Mouse (Mus musculus) kidney, embryonic 14.5 days (tissue): ENCODE data around the gene Abhd2. TPM values are rescaled to one million over a fixed set of nuclear protein-coding genes. Genes with fewer than 3 reads are reported as not detected.
"Not testable (repeated sequence)": the region's sequence is repeated elsewhere in the genome, so short reads cannot be mapped to it uniquely, and the experiment has no call there.

ENCODE experiments used
- ATAC-seq: fragments of 200-750 bp; cut with Nextera tagmentation; 2 replicates; pipeline ENCODE4 v1.8.0; 2017; ENCODE audit warnings: moderate number of reproducible peaks, mild to moderate bottlenecking, moderate TSS enrichment, moderate library complexity; ENCODE audit not compliant: low FRiP score, low TSS enrichment
- H3K27ac ChIP-seq: fragments of 300-500 bp; sonication (generic); 2 replicates; pipeline ENCODE4 v1.5.1; 2014; ENCODE audit warnings: low read depth, mild to moderate bottlenecking, low read length, moderate library complexity, mixed read lengths
- H3K27me3 ChIP-seq: fragments of 300-500 bp; sonication (generic); 2 replicates; pipeline ENCODE4 v1.6.1; 2014; ENCODE audit warnings: mild to moderate bottlenecking, low read length; ENCODE audit not compliant: control insufficient read depth, insufficient read depth
- H3K36me3 ChIP-seq: fragments of 300-500 bp; sonication (generic); 2 replicates; pipeline ENCODE4 v1.6.1; 2014; ENCODE audit warnings: low read length, mixed read lengths; ENCODE audit not compliant: control insufficient read depth, insufficient read depth
- H3K4me1 ChIP-seq: fragments of 300-500 bp; sonication (generic); 2 replicates; pipeline ENCODE4 v1.6.1; 2014; ENCODE audit warnings: low read length, mixed read lengths; ENCODE audit not compliant: control insufficient read depth, insufficient read depth
- H3K4me2 ChIP-seq: fragments of 300-500 bp; sonication (generic); replicated peaks from 2 replicates; pipeline ENCODE4 v1.6.1; 2014; ENCODE audit warnings: low read depth, mild to moderate bottlenecking, low read length
- H3K4me3 ChIP-seq: fragments of 300-500 bp; sonication (generic); 2 replicates; pipeline ENCODE4 v1.5.1; 2014; ENCODE audit warnings: mild to moderate bottlenecking, low read length
- H3K9ac ChIP-seq: fragments of 300-500 bp; sonication (generic); 2 replicates; pipeline ENCODE4 v1.6.1; 2014; ENCODE audit warnings: low read depth, mild to moderate bottlenecking, low read length, moderate library complexity
- H3K9me3 ChIP-seq: fragments of 300-500 bp; sonication (generic); 2 replicates; pipeline ENCODE4 v1.6.1; 2016; ENCODE audit warnings: low read length; ENCODE audit not compliant: control insufficient read depth
- WGBS: fragments of 180-500 bp; shearing (Covaris S2); extraction: QIAGEN DNeasy Blood & Tissue Kit; methylation state at CpG from one replicate; pipeline ENCODE4 v1.1.7; 2014; 5-methylcytosine and 5-hydroxymethylcytosine counted together
- polyA plus RNA-seq: library from polyadenylated mRNA; unstranded; fragments of >200 nt; fragmentation: Nextera tagmentation; extraction: Ambion mirVana; gene quantifications from 2 replicates; pipeline ENCODE4 v1.2.1, GENCODE M21; 2014

The Abhd2 gene
- polyA plus RNA-seq, 1 experiment from 2014 or later: 12.6 TPM

GRCm38 (mm10) chr7:79283671-79283941 is 10.6 kb downstream of the Abhd2 start:
- H3K4me3 ChIP-seq, H3K36me3 ChIP-seq, ATAC-seq, H3K9me3 ChIP-seq, H3K9ac ChIP-seq, H3K27me3 ChIP-seq, H3K27ac ChIP-seq, H3K4me2 ChIP-seq: not testable (repeated sequence)
- WGBS: 62% methylated on average over 1 of the region's 1 CpGs
- peaks cover 17% of the 10 kb centered on the region for H3K4me1 ChIP-seq

GRCm38 (mm10) chr7:79284160-79284888 is 11.3 kb downstream of the Abhd2 start:
- H3K27me3 ChIP-seq: no peaks in the 10 kb centered on the region
- H3K4me1 ChIP-seq: peaks cover 11% of the 10 kb centered on the region
- no peak overlapping the region for H3K9ac ChIP-seq
- WGBS: 62% methylated on average over 14 of the region's 14 CpGs
- H3K4me3 ChIP-seq: no peak overlapping the region
- no peak overlapping the region for H3K4me2 ChIP-seq
- 0 out of 2 replicates have a peak, but pooled peaks have one; percentile 20 for ATAC-seq
- no peak overlapping the region for H3K27ac ChIP-seq
- H3K9me3 ChIP-seq: no peaks in the 10 kb centered on the region
- no peaks in the 10 kb centered on the region for H3K36me3 ChIP-seq

DNA sequence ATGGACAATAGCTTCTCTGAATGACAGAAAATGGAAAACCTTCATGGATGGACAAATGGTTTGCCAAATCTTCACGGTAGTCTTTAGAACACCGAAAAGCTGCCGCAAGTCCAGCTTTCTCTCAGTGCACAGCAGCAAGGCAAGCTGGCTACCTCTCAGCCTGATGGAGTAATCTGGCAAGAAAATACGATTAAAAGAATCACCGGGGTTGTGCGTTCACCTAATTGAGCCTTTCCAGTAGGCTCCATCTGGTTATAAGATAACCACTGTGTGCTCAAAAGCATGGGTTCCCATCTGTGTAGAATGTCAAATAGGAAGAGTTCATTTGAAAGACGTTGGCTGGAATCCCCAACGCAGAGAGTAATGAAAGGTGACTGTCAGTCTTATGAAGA is 11.9 kb downstream of the Abhd2 start:
- H3K36me3 ChIP-seq: no peaks in the 10 kb centered on the region
- WGBS: 95% methylated on average over 8 of the region's 8 CpGs
- no peaks in the 10 kb centered on the region for H3K27me3 ChIP-seq
- no peak overlapping the region for H3K9ac ChIP-seq
- no peaks in the 10 kb centered on the region for H3K9me3 ChIP-seq
- H3K27ac ChIP-seq: no peak overlapping the region
- H3K4me3 ChIP-seq: no peak overlapping the region
- no peak overlapping the region for H3K4me2 ChIP-seq
- ATAC-seq: no peak
- 0 out of 2 replicates have a peak, but pooled peaks cover 9% of the 10 kb centered on the region for H3K4me1 ChIP-seq

DNA sequence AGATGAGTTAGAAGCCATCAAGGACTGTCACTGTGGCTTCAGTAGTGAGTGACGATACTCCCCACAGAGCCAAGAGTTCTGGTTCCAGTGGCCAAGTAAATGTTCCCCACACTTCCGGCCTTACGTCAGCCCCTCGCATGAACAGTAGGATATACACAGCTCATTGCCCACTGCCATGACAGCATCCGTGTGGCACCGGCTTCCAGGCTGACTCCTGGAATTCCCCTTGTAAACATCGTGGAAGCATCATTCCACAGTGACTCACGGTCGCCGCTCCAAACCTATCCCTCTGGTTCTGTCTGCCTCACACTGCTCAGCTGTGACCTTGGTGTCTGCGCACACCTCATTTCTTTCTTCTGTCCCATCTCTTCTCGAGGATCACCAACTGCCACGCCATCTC is 12.4 kb downstream of the Abhd2 start:
- H3K4me1 ChIP-seq: 0 out of 2 replicates have a peak, but pooled peaks cover 9% of the 10 kb centered on the region
- H3K4me2 ChIP-seq: no peak overlapping the region
- no peak overlapping the region for H3K4me3 ChIP-seq
- no peak overlapping the region for H3K27ac ChIP-seq
- H3K9me3 ChIP-seq: no peaks in the 10 kb centered on the region
- 90% methylated on average over 13 of the region's 13 CpGs for WGBS
- no peaks in the 10 kb centered on the region for H3K36me3 ChIP-seq
- no peaks in the 10 kb centered on the region for H3K27me3 ChIP-seq
- no peak for ATAC-seq
- no peak overlapping the region for H3K9ac ChIP-seq

- H3K4me3 ChIP-seq: no peak overlapping the region
Measured at GRCm38 (mm10) chr7:79287226-79287625, 14.2 kb downstream of the Abhd2 start.

DNA sequence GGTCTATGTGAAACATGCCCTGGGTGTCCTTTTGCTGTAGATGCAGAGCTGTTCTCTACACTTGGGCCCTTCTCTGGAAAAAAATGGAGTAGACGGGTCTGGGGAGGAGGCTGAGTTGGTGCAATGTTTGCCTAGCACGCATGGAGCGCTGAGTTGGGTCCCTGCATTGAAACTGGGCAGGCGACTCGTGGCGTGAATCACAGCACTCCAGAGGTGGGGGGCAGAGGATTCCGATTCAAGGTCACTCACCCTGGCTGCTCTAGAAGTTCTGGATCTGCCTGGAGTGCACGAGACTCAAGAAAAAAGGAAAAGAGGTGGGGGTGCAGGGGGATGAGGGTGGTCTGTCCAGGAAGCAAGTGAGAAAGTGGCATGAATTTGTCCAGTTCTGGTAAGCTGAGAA is 14.9 kb downstream of the Abhd2 start:
- Histone ChIP-seq H3K27me3 (no peaks in the 10 kb centered on the region), H3K27ac (no peak overlapping the region), H3K4me2 (no peak overlapping the region), H3K4me1 (0 out of 2 replicates have a peak, but pooled peaks cover 14% of the 10 kb centered on the region), H3K9me3 (no peaks in the 10 kb centered on the region), H3K9ac (no peak overlapping the region), H3K36me3 (no peaks in the 10 kb centered on the region), H3K4me3 (no peak overlapping the region)
- 86% methylated on average over 8 of the region's 8 CpGs for WGBS
- no peak for ATAC-seq

More at GRCm38 (mm10) chr7:79287226-79287625, 14.2 kb downstream of the Abhd2 start:
- ATAC-seq: no peak
- H3K9ac ChIP-seq: no peak overlapping the region
- 0 out of 2 replicates have a peak, but pooled peaks cover 9% of the 10 kb centered on the region for H3K4me1 ChIP-seq
- H3K4me2 ChIP-seq: no peak overlapping the region
- 92% methylated on average over 6 of the region's 6 CpGs for WGBS
- no peak overlapping the region for H3K27ac ChIP-seq
- H3K36me3 ChIP-seq: no peaks in the 10 kb centered on the region
- no peaks in the 10 kb centered on the region for H3K27me3 ChIP-seq
- no peaks in the 10 kb centered on the region for H3K9me3 ChIP-seq

- Histone ChIP-seq H3K9me3 (no peaks in the 10 kb centered on the region), H3K4me3 (no peak overlapping the region), H3K4me1 (0 out of 2 replicates have a peak, but pooled peaks cover 10% of the 10 kb centered on the region), H3K36me3 (no peaks in the 10 kb centered on the region), H3K27me3 (no peaks in the 10 kb centered on the region), H3K4me2 (no peak overlapping the region), H3K9ac (no peak overlapping the region), H3K27ac (no peak overlapping the region)
- no peak for ATAC-seq
- 86% methylated on average over 5 of the region's 5 CpGs for WGBS
Measured at GRCm38 (mm10) chr7:79288422-79288821, 15.4 kb downstream of the Abhd2 start.

- Histone ChIP-seq H3K27me3 (no peaks in the 10 kb centered on the region), H3K9me3 (no peaks in the 10 kb centered on the region), H3K9ac (no peak overlapping the region), H3K27ac (no peak overlapping the region), H3K36me3 (peaks cover 10% of the 10 kb centered on the region; the same call in 1 of the 2 replicates), H3K4me2 (no peak overlapping the region), H3K4me1 (0 out of 2 replicates have a peak, but pooled peaks cover 5% of the 10 kb centered on the region), H3K4me3 (no peak overlapping the region)
- ATAC-seq: no peak
- 59% methylated on average over 14 of the region's 14 CpGs for WGBS
Measured at GRCm38 (mm10) chr7:79293605-79294232, 20.7 kb downstream of the Abhd2 start.

- 88% methylated on average over 13 of the region's 13 CpGs for WGBS
- no peak for ATAC-seq
- no peak overlapping the region for H3K4me2 ChIP-seq
- 0 out of 2 replicates have a peak, but pooled peaks cover 5% of the 10 kb centered on the region for H3K4me1 ChIP-seq
- H3K36me3 ChIP-seq: peaks cover 10% of the 10 kb centered on the region; the same call in 1 of the 2 replicates
- no peak overlapping the region for H3K27ac ChIP-seq
- no peak overlapping the region for H3K9ac ChIP-seq
- H3K27me3 ChIP-seq: no peaks in the 10 kb centered on the region
- H3K9me3 ChIP-seq: no peaks in the 10 kb centered on the region
- no peak overlapping the region for H3K4me3 ChIP-seq
Measured at GRCm38 (mm10) chr7:79294449-79294980, 21.5 kb downstream of the Abhd2 start.
